Mouse (Mus musculus) urinary bladder, postnatal 25 days (tissue): ENCODE measurements around the gene Dnajb4.
"Not testable (repeated sequence)": the region's sequence is repeated elsewhere in the genome, so short reads cannot be mapped to it uniquely, and the experiment has no call there.

Experiments
- DNase-seq: peaks from one replicate; pipeline ENCODE4 v3.0.0; 2022; ENCODE audit warnings: low spot score

The Dnajb4 gene

DNA sequence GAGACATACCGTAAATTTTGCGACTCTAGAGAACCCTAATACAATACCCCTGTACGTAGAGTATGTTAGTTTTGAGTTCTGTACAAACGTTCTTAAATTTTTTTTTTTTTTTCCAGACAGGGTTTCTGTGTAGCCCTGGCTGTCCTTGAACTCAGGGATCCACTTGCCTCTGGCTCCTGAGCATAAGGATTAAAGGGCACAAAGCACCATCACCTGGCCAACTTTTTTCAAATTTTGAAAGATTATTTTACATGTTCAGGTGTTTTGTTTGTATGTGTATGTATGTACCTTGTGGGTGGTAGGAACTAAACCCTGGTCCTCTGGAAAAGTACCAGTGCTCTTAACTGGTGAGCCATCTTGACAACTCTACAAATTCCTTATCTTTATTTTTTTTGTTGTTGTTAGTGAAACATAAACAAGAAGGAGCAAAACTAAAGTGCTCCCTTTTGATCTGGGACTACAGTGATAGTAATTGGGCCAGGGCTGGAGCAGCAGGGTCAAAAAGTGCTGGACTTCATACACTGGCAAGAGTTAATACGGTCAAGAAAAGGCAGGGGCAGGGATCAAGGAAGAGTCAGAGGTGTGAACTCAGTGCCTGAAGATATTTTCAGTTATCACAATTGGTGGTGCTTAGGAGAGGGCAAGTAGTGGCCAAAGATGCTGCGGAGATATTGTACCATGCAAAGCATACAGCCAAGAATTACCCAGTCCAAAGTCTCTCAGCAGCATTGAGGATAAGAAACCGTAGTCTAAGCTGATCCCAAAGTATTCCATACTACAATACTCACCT is 1.8 kb downstream of the Dnajb4 start:
- DNase-seq = no peak

DNA sequence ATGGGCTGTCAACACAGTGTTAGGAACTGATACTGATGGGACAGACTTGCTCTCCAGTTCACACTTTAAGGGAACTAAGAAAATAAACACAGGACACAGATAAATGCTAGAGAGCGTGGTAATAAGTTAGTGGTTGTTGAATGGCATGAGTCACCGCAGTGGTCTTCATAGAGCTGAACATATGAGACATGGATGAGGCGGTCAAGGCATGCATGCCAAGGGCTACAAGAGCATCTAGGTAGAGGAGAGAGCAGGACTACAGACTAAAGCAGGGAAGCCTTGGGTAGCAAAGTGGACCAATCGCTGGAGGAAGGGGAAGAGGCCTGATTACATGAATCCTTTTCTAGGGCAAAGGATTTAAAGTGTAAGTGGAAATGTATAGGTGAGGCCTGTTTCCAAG is 2.9 kb downstream of the Dnajb4 start:
- no peak for DNase-seq

DNA sequence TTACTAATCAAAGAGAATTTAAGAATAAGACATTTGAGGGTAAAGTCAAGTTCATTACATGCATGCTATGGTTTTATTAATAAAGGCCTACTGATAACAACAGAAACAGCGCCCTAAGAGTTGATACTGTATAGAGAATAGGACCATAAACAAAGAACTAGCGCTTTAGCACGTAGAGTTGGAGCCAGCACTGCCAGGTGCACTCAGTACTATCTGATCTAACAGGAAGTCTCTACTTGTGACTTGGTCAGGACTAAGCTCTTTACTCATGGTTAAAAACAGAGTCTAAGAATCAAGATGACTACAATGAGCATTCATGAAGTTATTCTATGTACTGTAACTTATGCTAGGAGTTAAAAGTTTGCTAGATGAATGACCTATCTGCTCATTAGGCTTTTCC is 5.5 kb downstream of the Dnajb4 start:
- no peak for DNase-seq

DNA sequence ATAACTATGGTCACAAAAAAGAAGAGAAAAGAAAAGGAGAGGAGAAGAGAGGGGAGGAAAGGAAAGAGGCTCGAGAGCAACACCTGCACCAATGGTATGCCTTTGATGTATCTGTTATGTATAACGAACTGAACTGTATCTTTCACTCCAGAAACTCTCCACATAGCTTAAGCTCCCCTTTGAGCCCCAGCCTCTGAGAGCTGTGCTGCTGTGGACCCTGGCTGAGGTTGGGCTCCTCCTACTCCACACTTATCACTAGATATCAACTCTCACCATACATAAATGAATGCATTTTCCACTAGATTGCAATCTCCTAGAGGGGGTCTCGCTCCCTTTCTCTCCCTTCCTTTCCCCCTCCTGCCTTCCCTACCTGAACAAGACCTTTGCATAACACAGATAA is 6.1 kb downstream of the Dnajb4 start:
- no peak for DNase-seq

DNA sequence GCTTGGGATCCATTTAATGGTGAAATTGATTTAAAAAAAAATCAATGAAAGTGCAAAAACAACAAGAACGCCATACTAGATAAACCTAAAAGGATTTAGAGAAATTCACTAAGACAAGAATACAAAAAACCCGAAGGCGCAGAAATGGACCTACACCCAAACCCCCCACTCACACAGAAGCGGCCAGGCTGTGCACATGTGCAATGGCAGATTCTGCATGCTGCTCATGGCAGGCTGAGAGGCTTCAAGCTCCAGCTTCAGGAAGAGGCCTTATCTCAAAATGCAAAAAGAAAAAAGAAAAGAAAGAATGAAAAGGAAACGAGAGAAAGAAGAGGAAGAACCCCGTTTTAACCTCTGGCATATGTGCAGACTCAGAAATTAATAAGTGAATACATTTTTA is 6.7 kb downstream of the Dnajb4 start:
- no peak for DNase-seq

DNA sequence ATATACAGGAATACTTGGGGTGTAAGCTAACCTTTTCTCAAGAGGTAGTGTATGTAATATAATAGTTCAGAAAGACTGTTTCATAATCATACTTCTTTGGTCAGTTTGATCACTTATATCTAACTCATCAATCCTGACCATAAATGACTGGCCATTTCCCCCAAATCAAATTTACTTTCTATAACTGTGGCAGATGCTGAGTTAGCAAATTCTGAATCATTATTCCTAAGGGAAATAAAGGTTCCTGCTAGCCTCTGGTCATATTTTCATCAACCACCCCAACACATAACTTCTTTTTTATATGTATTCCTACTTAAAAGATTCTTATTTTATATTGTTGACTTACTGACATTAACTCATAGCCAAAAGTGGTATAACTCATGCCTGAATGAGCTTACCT is 7.2 kb downstream of the Dnajb4 start:
- no peak for DNase-seq

DNA sequence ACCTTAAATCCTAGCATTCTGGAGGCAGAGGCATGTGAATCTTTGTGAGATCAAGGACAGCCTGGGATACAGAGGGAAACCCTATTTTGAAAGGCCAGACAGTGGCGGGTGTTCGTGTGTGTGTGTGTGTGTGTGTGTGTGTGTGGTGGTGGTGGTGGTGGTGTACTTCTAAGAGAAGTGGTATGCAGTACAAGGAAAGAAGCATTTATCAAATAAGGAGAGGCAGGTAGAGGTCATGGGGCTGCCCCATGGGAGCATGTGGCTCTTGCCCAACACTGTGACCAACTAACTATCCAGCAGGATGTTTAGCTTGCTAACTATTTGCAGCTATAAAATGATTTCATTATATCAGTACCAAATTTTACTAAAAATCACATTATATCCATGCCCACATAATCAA is 8.5 kb downstream of the Dnajb4 start:
- no peak for DNase-seq

DNA sequence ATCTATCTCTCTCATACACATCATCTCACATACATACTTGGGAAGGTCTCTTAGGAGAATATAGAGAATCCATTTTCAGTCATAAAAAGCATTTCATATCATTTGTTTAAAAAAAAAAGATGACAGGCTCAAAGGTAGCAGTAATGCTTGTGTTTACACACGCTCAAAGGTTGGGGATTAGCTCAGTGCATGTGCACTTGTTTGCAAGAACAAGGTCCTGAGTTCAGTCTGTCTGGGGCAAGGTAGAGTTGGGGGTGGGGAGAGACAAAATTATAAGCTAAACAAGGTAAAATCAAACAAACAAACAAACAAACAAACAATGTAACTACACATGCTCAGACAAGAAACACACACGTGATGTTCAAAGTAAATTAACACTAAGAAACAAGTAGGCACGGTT is 8.9 kb downstream of the Dnajb4 start:
- DNase-seq = no peak

DNA sequence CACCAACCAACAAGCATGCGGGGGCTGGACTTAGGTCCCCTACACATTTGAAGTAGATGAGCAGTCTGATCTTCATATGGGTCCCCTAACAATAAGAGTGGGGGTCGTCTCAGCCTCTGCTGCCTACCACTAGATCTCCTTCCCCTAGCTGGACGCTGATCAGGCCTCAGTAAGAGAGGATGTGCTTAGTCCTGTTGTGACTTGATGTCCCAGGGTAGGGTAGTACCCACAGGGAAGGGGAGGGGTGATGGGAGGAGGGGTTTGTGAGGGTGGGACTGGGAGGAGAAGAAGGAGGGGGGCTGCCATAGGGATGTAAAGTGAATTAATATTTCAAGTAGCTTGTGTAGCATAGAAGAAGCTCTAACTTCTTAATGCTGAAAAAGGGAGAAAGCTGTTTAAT is 11.0 kb downstream of the Dnajb4 start:
- no peak for DNase-seq

DNA sequence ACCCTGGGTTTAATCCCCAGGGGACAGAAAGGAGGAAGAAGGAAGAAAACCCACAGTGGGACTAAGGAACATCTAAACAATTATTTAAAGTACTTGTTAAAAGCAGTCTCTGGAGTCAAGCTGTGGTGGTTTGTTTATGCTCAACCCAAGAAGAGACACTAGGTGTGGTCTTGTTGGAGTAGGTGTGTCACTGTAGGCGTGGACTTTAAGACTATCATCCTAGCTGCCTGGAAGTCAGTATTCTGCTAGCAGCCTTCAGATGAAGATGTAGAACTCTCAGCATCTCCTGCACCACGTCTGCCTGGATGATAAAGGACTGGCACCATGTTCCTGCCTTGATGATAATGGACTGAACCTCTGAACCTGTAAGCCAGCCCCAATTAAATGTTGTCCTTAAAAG is 12.9 kb downstream of the Dnajb4 start:
- not testable (repeated sequence) for DNase-seq

DNA sequence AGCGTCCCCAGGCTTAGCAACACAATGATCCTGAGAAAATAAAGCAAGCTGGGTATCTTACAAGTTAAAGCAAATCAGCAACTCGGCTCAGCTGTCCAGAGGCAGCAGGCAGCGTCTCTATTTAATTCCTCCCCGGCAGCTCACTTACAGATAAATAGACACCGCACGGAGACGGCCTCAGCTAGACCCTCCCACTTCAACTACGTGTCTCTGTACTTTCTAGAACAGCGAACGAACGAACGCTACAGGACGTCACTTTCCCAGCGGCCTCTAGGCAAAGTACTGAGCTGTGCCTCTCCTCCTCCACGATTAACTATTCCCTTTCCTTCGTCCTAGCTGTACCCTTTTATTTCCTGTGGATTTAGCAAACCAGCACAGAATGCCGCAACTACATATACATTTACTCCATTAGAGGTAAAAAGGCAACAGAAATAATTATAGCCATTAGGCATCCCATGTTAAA is 16.4 kb downstream of the Dnajb4 start:
- DNase-seq = peak; percentile 60

DNA sequence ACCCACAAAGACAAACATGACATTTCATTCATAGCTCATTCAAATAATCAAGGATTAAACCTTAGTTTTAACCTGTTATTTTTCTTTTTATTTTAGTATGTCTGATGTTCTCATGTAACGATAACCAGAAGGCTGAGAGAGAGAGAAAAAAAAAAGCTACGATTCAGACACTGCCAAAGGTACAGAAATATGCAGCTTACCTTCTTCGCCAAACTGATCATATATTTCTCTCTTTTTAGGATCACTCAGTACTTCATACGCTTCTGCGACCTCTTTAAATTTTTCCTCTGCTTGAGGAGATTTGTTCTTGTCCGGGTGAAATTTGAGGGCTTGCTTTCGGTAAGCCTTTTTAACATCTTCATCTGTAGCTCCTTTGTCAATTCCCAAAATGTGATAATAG is 16.9 kb downstream of the Dnajb4 start:
- no peak for DNase-seq

DNA sequence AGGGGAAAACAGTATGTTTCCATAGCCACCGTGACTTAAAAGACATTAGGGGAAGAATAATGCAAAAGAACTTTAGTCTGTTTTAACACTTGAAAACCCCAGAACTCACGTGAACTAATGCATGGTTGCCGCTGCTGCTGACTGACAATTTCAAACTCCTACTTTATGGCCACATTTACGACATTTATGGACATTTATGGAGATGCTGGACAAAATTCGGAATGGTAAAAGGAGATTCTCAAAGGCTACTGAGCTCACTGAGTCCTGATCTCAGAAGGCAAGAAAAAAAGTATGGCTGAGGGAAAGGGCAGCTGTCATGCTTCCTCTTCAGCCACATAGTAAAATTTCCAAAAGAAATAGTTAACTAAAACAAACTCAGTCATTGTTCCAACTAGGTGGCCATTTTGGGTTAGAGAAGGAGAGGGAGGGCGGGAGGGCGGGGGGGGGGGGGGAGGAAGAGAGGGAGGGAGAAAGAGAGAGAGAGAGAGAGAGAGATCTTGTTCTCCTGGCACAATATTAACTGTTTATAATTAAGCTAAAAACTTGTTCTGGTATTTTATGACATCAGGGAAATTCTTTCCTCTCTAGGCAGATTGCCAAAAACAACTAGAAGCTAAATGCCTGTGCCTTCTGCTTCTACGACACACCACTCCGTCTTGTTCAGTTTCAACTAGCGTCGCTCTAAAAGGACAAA is 17.7 kb downstream of the Dnajb4 start:
- no peak for DNase-seq

DNA sequence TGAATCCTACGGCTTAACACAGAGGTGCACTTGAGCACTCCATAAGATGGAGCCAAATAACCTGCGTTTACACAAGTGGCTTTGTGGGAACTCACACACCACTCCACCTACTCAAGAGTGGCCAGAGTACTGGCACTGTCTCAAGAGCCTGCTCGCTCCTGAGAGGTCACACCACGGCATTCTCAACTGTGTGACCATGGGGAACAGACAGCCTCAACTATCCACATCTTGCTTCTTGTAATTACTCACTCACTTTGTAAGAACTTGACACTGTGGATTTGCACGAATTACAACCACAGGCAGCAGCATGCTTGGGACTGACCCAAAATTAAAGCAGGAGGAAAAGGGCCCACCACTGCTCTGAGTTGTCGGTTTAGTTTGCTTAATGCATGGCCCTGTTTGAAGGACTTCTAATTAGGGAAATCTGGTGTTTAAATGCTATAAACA is 18.3 kb downstream of the Dnajb4 start:
- DNase-seq = peak; percentile 15

DNA sequence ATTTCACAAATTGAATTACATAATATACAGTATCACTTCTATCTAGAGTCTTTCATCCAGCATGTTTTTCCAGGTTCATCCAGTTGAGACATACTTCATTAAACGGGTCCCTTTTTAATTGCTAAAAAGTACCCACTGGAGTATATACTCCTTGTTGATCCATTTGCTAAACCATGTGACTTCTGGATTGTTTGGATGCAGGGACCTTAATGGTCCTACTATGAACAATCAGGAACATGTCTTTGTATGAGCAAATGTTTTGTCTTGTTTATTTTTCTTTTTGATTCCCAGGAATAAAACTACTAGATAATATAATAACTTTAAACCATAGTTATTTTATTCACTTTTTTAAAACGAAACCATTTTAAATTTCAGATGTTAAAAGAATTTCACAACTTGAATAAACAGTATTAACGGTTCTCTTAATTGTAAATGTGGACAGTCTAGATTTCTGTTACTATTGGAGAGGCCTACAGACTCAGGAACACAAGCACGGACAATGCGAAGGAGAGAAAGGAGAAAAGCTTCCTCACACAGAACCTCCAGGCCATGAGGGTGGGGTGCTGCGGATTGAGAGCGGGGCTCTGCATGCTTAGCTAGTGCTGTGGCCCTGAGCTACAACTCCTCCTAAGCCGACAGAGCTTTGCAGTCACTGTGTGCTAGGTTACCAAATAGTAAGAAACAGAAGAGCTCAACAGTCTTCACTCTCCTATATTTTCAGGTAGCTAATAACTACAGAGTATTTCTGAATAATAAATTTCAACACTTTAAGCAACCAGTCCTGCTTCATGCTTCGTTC is 19.2 kb downstream of the Dnajb4 start:
- no peak for DNase-seq

DNA sequence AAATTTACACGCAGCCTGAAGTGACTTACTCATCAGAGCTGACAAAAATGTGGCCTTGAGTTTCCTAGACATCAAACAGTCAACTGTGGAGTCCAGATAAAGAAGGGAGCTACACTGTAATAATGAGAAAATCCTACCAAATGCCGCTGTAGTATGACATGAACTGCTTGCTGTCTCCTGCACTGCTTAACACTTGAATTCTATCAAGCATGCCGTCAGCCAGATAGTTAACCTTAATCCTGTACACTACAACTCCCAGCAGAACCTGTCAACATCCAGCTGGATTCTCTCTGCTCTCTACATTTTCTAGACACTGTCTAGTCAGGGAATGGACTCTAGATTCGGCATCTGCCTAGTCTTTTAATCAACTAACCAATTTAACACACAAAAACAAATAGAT is 20.8 kb downstream of the Dnajb4 start:
- DNase-seq = no peak

DNA sequence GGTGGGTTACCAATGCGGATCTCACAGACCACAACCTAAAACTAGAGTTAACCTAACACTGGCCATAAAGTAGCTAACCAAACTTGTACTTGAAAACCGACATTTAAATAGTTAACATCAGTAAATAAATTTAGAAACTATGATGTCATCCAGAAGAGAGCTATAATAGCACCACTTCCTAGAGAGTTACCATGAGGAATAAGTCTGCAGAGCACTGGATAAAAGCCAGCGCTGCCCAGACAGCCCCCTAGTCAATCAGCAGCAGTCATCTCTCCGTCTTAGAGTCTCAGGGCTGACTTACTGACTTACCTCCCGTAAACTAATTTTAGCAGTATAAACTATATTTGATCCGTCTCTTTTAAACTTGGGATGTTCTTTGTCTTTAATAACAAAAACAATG is 24.0 kb downstream of the Dnajb4 start:
- no peak for DNase-seq

DNA sequence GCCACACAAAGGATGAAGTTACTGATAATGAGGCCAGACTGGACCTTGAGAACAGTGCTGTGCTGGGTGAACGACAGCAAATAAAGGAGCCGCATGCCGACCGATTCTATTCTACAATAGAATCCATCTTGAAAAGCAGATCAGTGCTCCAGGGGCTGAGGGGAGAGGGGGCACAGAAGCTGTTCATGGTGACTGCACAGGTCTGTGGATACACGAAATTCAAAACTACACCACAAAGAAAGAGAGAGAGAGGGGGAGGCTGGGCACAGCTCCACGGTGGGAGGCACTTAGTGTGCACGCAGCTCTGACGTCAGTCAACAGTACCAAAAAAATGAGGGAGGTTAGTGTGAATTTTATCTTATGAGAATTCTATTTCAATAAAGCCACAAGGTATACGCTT is 26.6 kb downstream of the Dnajb4 start:
- DNase-seq = no peak

DNA sequence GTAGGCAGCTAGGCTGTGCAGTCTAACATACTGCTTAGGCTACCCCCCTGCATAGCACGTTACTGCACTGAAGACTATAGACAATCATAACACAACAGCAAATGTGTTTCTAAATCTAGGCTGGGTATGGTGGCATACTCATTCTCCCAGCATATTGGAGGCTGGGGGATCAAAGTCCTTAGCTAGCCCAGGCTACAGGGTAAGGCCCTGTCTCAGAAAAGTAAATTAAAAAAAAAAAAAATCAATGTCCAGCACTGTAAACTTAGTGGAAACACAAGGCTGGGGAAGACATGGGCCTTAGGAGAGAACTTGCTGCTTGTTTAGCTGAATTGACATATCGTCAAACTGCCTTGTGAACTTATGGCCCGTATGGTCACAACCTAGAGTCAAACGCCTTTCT is 29.5 kb downstream of the Dnajb4 start:
- no peak for DNase-seq

DNA sequence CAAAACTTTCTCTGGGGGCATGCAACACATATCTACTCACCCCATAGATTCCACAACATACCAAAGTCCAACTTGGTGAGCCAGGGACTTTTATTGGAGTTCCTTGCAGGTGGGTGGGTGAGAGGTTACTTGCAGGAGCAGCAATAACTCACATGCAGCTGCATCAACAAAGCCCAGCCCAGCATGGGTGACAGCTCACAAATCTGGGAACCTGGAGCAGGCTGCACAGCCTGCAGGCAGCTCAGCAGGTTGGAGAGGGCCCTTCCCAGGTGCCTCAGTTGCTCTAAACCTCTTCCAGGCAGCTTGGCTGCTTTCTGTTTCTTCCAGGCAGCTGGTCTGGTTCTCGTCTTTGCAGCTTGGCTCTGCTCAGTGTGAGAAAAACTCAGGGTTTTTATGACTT is 30.8 kb downstream of the Dnajb4 start:
- DNase-seq = no peak

DNA sequence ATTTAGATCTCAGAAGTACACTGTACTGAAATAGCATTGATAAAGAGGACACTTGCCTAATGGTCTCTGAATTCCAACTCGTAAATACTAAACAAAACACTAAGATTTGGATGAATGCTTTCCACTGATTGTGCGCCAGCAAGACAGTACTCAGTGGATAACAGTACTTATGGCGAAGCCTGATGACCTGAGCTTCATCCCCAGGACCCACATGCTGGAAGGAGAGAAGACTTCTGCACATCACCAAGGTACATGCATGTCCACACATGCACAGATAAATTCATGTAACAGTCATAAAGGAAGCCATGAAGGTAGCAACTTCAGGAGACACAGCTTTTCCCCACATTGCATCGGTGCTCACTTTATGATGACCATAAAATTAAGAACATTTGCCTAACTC is 31.3 kb downstream of the Dnajb4 start:
- DNase-seq = no peak

DNA sequence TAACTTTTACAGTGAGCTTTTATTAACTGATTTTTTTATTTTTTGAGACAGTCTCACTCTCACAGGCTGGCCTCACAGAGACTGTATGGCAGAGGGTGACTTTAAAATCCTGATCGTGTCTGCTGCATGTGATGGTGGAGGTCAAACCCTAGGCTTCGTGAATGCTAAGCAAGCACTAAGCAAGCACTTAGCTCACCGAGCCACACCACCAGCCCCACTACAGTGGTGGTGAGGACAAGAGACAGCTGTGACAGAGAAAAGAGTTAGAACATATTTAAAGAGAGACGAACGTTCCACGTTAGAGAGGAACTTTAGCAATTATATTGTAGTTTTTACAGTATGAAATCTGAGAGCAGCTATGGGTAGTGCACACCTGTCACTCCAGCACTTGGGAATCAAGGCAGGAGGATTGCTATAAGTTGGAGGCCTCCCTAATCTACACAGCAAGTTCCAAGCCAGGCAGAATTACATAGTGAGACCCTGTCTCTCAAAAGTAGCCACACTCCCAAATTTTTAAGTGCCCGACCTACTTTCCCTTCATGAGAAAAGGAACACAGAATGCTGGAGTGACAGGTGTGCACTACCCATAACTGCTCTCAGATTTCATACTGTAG is 37.7 kb downstream of the Dnajb4 start:
- DNase-seq = no peak
